Mouse (Mus musculus) neural tube, embryonic 15.5 days (tissue): ENCODE results near the gene Scgb2b7. TPM values are rescaled to one million over a fixed set of nuclear protein-coding genes. Genes with fewer than 3 reads are reported as not detected.
"Not testable (repeated sequence)": the region's sequence is repeated elsewhere in the genome, so short reads cannot be mapped to it uniquely, and the experiment has no call there.

ENCODE experiments used
- ATAC-seq: fragments of 200-750 bp; cut with Nextera tagmentation; 2 replicates; pipeline ENCODE4 v1.8.0; 2017; ENCODE audit warnings: mild to moderate bottlenecking, moderate TSS enrichment, moderate library complexity; ENCODE audit not compliant: low FRiP score
- H3K27ac ChIP-seq: fragments of 300-500 bp; sonication (generic); replicated peaks from 2 replicates; pipeline ENCODE4 v1.5.1; 2015; ENCODE audit warnings: mild to moderate bottlenecking, inconsistent platforms
- H3K27me3 ChIP-seq: fragments of 300-500 bp; sonication (generic); replicated peaks from 2 replicates; pipeline ENCODE4 v1.6.1; 2015; ENCODE audit warnings: inconsistent platforms
- H3K36me3 ChIP-seq: fragments of 300-500 bp; sonication (generic); 2 replicates; pipeline ENCODE4 v1.6.1; 2015; ENCODE audit warnings: inconsistent platforms
- H3K4me1 ChIP-seq: fragments of 300-500 bp; sonication (generic); 2 replicates; pipeline ENCODE4 v1.6.1; 2015; ENCODE audit warnings: inconsistent platforms
- H3K4me2 ChIP-seq: fragments of 300-500 bp; sonication (generic); 2 replicates; pipeline ENCODE4 v1.6.1; 2015; ENCODE audit warnings: inconsistent platforms, mild to moderate bottlenecking, moderate library complexity
- H3K4me3 ChIP-seq: fragments of 300-500 bp; sonication (generic); replicated peaks from 2 replicates; pipeline ENCODE4 v1.5.1; 2015; ENCODE audit warnings: mild to moderate bottlenecking, inconsistent platforms
- H3K9ac ChIP-seq: fragments of 300-500 bp; sonication (generic); replicated peaks from 2 replicates; pipeline ENCODE4 v1.6.1; 2015; ENCODE audit warnings: mild to moderate bottlenecking, inconsistent platforms
- H3K9me3 ChIP-seq: fragments of 300-500 bp; sonication (generic); replicated peaks from 2 replicates; pipeline ENCODE4 v1.6.1; 2016; ENCODE audit warnings: inconsistent platforms
- WGBS: fragments of 180-500 bp; shearing (Covaris S2); methylation state at CpG from one replicate; pipeline ENCODE4 v1.1.7; 2015; ENCODE audit warnings: mixed read lengths; 5-methylcytosine and 5-hydroxymethylcytosine counted together
- polyA plus RNA-seq: library from polyadenylated mRNA; unstranded; fragments of >200 nt; fragmentation: Nextera tagmentation; extraction: Ambion mirVana; gene quantifications from 2 replicates; pipeline ENCODE4 v1.2.1, GENCODE M21; 2015

Scgb2b7 gene
- not detected in 2 replicates for polyA plus RNA-seq

DNA sequence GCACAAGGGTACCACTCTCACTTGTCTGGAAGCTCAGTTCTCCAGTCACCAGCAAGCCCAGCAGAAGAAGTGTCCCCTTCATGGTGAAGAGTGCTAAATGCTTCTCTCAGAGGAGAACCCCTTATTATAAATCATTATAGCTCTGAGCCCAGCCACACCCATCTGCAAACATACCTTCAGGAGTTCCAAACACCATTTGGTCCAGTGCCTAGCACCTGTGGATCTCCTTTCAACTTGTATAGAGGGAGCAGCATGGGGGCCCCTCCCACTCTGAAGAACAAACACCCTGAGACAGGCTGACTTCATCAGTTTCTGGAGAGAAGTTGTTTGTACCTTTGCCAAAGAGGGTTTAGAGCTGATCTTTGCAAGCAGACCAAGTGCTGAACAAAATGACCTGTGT is at the start of gene Scgb2b7:
Gene Scgb2b7 (minus strand): TSS at position 101 of the 400 bp plus-strand sequence.
- H3K9me3 ChIP-seq, ATAC-seq, H3K4me3 ChIP-seq, H3K4me2 ChIP-seq, H3K36me3 ChIP-seq, H3K4me1 ChIP-seq, H3K9ac ChIP-seq, H3K27ac ChIP-seq, H3K27me3 ChIP-seq: not testable (repeated sequence)

DNA sequence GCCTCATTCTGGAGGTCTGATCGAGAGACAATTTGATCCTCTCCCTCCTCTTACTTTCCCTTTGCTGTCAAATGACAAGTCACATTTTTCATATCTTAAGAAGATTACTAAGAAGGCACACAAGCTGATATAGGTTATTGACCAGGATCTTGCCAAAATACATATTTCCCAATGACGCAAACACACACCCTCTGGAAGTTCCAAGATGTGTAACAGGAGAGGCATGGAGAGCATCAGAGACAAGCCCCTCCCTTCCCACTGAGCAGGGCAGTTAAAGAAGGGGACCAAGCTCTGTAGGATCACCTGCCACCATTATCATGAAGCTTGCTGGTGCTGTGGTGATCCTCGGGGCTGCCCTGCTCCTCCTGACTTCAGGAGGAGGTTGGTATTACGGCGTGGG is 6.8 kb upstream of the Scgb2b7 start, which contains the start of gene Scgb1b7:
Gene Scgb1b7 (plus strand): TSS at position 301 of the 400 bp plus-strand sequence.
- H3K27ac ChIP-seq, ATAC-seq, H3K36me3 ChIP-seq, H3K27me3 ChIP-seq, H3K9me3 ChIP-seq, H3K4me3 ChIP-seq, H3K9ac ChIP-seq, H3K4me1 ChIP-seq, H3K4me2 ChIP-seq: not testable (repeated sequence)
- WGBS = 88% methylated on average over 4 of the region's 5 CpGs

Other genes with a start within 250 kb of the Scgb2b7 start
- gene Scgb1b7, start 6.9 kb upstream of the Scgb2b7 start, polyA plus RNA-seq = not detected in 2 replicates